Mouse (Mus musculus): ENCODE data around the gene Lgals9. TPM values are rescaled to one million over a fixed set of nuclear protein-coding genes. Genes with fewer than 3 reads are reported as not detected.
"Not testable (repeated sequence)": the region's sequence is repeated elsewhere in the genome, so short reads cannot be mapped to it uniquely, and the experiment has no call there.

The Lgals9 gene
- polyA plus RNA-seq, 1 experiment from 2014 or later: 415 TPM

DNA sequence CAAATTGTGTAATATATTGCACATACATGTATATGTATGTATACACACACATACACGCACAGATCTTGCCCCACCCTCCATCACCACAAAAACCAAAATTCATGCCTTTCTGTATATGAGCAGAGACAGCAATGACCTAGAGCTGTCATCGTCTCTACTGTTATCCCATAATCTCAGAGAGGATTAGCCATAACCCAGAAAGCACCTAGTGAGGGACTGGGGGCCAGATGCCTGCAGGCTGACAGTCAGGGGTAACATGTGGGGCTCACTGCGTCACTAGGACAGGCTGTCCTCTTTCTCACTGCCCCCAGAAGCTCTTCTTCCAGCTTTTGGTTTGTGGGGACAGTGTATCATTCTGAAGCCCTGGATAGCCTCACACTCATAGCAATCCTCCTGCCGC is 17.1 kb upstream of the Lgals9 start:
- Histone ChIP-seq H3K4me3 (ENCODE audit: inconsistent target) (no peak overlapping the region), H3K27ac (no peak overlapping the region), H3K79me2 (ENCODE audit: inconsistent target) (no peaks in the 10 kb centered on the region), H3K36me3 (ENCODE audit: inconsistent target) (no peaks in the 10 kb centered on the region)
- WGBS (ENCODE audit: missing documents): 100% methylated on average over 4 of the region's 4 CpGs

DNA sequence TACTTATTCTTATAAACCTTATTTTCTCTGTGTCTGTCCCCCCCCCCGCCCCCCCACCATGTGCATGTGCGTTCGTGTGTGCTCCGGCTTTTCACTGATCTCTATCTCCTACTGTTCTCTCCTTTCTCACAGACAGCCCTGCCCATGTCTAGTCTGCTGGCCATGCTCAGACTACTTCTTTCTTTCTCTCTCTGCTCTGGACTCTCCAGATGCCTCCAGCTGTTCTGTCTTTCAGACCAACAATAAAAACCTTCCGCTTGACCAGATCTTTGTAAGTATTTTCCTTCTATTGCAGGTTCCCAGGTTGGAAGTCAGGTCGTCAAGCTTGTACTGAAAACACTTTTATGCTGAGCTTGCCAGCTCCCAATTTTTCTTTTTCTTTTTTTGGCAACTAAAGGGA is 14.4 kb upstream of the Lgals9 start:
- H3K79me2 ChIP-seq (ENCODE audit: inconsistent target): no peaks in the 10 kb centered on the region
- no peak overlapping the region for H3K4me3 ChIP-seq (ENCODE audit: inconsistent target)
- 89% methylated on average over 3 of the region's 6 CpGs for WGBS (ENCODE audit: missing documents)
- H3K36me3 ChIP-seq (ENCODE audit: inconsistent target): no peaks in the 10 kb centered on the region
- no peak overlapping the region for H3K27ac ChIP-seq

DNA sequence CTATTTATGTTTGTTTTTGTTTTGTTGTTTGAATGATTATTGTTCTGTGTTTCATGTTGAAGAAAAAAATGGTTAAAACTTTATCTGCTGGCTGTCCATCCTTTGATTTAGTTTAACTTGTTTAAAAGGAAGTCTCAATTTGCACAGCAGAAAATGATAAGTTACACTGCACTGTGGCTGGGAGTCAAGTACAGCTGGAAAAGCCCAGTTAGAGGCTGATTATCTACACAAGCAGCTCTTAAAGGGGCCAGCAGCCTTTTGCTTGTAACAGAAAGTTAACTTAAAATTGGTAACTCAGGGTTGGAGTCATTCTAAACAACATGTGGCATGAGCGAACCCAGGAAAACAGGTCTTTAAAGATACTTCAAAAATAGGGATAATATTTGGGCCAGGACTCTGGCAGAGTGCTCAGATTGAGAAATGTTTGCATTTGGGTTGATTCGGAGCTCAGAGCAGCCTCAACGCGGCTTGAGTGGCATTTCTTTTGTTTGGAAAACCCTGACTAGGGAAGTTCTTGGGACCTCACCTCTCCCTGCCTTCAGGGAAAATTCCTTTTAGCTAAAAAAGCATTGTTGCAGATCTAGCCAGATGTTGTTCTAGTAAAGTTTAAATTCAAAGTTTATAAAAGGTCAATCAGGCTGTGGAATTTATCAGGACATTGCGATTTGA is 6.3 kb upstream of the Lgals9 start:
- H3K79me2 ChIP-seq (ENCODE audit: inconsistent target); H3K27ac ChIP-seq; H3K4me3 ChIP-seq (ENCODE audit: inconsistent target); H3K36me3 ChIP-seq (ENCODE audit: inconsistent target): not testable (repeated sequence)
- 97% methylated on average over 5 of the region's 5 CpGs for WGBS (ENCODE audit: missing documents)

DNA sequence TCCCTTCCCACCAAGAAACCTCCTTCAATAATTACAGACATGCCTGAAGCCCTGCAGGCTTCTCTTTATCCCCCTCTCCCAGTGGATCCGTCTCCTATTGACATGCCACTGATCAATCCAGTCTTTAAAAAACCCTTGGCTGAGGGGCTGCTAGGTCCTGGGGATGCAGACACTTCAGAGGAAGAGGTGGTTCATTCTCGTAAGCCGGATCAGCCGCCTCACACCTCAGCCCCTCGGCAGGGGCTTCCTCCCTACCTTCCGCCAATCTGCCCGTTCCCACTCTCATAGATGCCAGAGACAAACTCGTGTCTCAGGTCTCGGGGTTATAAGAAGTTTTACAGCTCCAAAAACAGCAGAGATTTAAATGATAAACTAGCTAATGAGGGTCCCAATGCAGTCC is 5.3 kb upstream of the Lgals9 start:
- WGBS (ENCODE audit: missing documents): 91% methylated on average over 8 of the region's 9 CpGs

DNA sequence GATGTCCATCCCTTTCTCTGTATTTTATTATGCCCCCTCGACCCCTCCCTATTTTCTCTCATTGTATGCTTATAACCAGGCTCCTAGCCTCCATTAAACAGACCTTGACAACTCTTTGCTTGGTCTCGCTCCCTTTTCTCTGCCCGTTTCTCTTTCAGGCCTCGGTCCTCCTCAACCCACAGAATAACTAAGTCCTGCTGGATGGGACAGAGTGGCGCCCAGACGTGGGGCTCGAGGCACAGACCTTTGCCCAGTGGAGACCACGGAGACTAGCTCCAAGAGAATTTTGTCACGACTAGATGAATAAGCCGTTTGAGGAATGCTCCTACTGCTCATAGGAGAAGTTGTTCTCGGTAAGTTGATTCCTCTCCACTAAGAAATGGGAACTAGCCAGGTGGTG is 4.5 kb upstream of the Lgals9 start:
- H3K79me2 ChIP-seq (ENCODE audit: inconsistent target): peaks cover 12% of the 10 kb centered on the region
- H3K27ac ChIP-seq; H3K36me3 ChIP-seq (ENCODE audit: inconsistent target); H3K4me3 ChIP-seq (ENCODE audit: inconsistent target): not testable (repeated sequence)
- 93% methylated on average over 11 of the region's 11 CpGs for WGBS (ENCODE audit: missing documents)

More for the DNA sequence above, 5.3 kb upstream of the Lgals9 start:
- H3K27ac ChIP-seq: no peak overlapping the region
- no peaks in the 10 kb centered on the region for H3K36me3 ChIP-seq (ENCODE audit: inconsistent target)
- no peak overlapping the region for H3K4me3 ChIP-seq (ENCODE audit: inconsistent target)
- peaks cover 4% of the 10 kb centered on the region; the same call in 1 of the 2 replicates for H3K79me2 ChIP-seq (ENCODE audit: inconsistent target)

DNA sequence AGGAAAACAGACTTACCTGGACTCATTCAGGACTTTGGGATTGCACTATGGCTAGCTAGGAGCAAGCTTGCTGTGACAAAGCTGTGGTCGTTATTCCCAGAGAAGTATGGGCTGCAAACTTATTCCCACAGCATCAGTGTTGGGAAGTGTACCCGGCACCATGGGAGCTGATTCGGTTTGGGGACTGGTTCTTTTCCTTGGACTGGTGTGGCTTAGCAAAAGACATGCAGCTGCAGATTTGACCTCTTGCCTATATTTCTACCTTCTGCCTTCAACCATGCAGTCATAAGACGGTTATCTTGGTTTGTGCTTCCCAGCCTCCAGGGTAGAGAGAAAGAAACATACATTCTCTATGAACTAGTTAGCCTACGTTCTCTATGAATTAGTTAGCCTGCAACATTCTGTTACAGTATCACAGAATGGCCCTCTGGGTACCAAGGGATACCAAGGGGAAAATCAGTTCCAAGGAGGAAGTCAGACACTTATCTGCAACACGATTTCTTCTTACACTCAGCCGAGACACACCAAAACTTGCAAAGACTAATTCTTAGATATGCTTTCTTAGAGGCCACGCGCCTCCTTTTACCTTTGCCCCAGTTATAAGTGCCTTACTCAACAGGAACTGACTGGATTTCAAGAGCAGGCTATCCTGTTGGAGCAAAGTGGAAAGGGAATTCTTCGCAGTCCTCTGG is 1.7 kb upstream of the Lgals9 start:
- no peak overlapping the region for H3K4me3 ChIP-seq (ENCODE audit: inconsistent target)
- H3K36me3 ChIP-seq (ENCODE audit: inconsistent target): no peaks in the 10 kb centered on the region; the same call in 1 of the 2 replicates
- peaks cover 40% of the 10 kb centered on the region for H3K79me2 ChIP-seq (ENCODE audit: inconsistent target)
- WGBS (ENCODE audit: missing documents): 88% methylated on average over 10 of the region's 10 CpGs
- H3K27ac ChIP-seq: no peak overlapping the region

DNA sequence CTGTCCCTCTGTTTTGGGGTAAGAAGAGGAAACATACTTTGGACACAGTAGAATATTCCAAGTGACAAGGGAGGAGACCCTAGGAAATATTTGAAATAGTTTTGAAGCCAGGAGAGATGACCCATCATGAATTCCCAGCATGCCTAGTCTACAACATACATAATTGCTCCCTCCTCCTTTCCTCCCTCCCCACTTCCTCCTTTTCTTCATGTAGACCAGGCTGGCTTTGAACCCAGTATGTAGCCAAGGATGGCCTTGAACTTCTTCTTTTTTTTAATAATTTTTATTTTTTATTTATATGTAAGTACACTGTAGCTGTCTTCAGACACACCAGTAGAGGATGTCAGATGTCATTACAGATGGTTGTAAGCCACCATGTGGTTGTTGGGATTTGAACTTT is 759 bp upstream of the Lgals9 start:
- Histone ChIP-seq H3K36me3 (ENCODE audit: inconsistent target) (no peaks in the 10 kb centered on the region; the same call in 1 of the 2 replicates), H3K27ac (peak overlapping the region; percentile 89), H3K79me2 (ENCODE audit: inconsistent target) (peaks cover 49% of the 10 kb centered on the region), H3K4me3 (ENCODE audit: inconsistent target) (no peak overlapping the region)

DNA sequence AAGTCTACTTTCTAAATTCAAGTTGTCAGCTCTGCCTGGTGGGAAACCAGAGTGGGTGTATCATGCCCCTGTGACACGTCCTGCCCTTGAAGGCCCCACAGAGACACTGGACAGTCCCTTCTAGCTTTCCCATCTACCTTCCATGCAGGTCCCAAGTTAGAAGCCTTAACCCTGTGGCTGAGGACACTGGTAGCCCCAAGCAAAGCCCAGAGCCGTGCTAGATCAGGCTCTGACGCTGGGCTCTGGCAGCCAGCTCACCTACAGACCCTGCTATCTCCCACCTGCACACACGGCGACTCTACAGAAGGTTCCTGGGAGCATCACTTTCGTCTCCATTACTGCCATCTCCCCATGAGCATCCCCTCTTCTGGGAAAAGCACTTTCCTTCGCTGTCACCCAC is 1.2 kb downstream of the Lgals9 start:
- 27% methylated on average over 7 of the region's 7 CpGs for WGBS (ENCODE audit: missing documents)
- Histone ChIP-seq H3K4me3 (ENCODE audit: inconsistent target) (peak overlapping the region; percentile 96), H3K79me2 (ENCODE audit: inconsistent target) (peaks cover 69% of the 10 kb centered on the region), H3K36me3 (ENCODE audit: inconsistent target) (peaks cover 1% of the 10 kb centered on the region; the same call in 1 of the 2 replicates), H3K27ac (peak overlapping the region; percentile 89)

DNA sequence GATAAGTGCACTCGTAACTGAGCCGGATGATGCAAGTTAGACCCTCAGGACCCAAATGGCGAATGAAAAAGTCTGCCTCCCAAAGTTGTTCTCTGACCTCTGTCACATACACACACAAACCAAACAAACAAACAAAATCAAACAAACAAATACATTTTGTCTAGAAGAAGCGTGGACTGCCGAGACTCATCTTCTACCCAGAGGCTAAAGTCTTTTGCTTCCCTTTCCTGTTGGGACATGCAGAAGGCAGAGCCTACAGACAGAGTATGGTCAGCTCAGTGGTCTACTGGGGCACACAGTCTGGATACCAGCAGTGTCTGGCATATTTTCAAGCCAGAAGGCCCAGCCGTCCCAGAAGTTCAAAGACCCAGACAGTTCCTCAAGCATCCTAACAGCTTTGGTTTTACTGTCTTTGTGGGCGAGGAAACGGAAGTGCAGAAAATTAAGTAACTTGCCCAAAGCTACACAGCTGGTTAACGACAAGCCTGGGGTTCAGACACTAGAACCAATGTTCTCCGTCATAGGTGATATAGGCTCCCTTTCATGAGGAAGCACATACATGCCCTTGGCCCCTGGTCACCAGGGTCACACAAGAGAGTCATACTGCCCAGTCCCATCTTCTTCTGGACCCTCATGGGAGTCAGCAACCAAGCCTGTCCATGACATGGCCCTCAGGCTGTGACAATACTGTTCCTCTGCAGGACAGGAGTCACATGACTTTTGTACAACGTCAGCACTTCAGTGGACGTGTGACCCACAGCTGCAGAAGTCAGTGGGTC is 2.0 kb downstream of the Lgals9 start:
- Histone ChIP-seq H3K4me3 (ENCODE audit: inconsistent target) (peak overlapping the region; percentile 96), H3K79me2 (ENCODE audit: inconsistent target) (peaks cover 78% of the 10 kb centered on the region), H3K27ac (peak overlapping the region; percentile 89), H3K36me3 (ENCODE audit: inconsistent target) (peaks cover 10% of the 10 kb centered on the region)
- WGBS (ENCODE audit: missing documents): 6% methylated on average over 12 of the region's 12 CpGs

DNA sequence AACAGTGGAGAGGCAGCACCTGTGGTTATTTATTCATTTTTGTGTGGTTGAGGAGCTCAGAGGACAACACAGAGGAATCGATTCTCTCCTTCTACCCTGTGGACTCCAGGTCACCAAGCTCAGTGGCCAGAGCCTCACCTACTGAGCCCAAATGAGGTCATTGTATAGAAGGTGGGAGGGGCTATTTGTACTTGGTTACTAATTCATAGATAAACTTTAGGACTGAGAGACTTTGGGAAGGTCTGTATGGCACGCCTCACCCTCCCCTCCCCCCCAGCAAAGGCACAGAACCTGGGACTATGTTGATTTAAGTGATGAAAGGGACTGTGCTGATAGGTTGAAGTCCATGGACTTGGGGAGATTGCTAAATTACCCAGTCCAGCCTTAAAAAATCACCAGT is 2.7 kb downstream of the Lgals9 start:
- Histone ChIP-seq H3K36me3 (ENCODE audit: inconsistent target) (peaks cover 16% of the 10 kb centered on the region), H3K79me2 (ENCODE audit: inconsistent target) (peaks cover 84% of the 10 kb centered on the region), H3K4me3 (ENCODE audit: inconsistent target) (peak overlapping the region; percentile 96), H3K27ac (peak overlapping the region; percentile 89)
- WGBS (ENCODE audit: missing documents): 71% methylated on average over 2 of the region's 2 CpGs

DNA sequence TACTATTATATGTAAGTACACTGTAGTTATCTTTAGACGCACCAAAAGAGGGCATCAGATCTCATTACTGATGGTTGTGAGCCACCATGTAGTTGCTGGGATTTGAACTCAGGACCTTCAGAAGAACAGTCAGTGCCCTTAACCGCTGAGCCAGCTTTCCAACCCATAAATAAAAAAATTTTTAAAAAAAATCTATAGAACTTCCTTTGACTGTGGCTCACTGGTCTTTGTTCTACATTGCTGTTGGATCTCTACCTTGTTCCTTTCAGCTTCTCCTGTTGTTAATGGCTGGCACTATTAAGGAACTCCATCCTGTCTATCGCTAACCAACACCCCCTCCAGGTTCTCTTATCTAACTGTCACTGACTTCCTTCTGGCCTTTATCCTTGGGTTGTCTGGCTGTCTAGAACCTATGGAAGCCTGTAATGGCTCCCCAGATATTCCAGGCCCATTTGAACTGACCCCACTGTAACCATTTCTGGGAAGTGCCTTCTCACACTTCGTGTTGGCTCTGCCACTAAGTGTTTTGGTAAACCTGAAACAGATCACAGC is 4.6 kb downstream of the Lgals9 start:
- H3K4me3 ChIP-seq (ENCODE audit: inconsistent target): no peak overlapping the region
- 60% methylated on average over 4 of the region's 4 CpGs for WGBS (ENCODE audit: missing documents)
- H3K79me2 ChIP-seq (ENCODE audit: inconsistent target): peaks cover 100% of the 10 kb centered on the region
- H3K27ac ChIP-seq: no peak overlapping the region
- H3K36me3 ChIP-seq (ENCODE audit: inconsistent target): peaks cover 35% of the 10 kb centered on the region

DNA sequence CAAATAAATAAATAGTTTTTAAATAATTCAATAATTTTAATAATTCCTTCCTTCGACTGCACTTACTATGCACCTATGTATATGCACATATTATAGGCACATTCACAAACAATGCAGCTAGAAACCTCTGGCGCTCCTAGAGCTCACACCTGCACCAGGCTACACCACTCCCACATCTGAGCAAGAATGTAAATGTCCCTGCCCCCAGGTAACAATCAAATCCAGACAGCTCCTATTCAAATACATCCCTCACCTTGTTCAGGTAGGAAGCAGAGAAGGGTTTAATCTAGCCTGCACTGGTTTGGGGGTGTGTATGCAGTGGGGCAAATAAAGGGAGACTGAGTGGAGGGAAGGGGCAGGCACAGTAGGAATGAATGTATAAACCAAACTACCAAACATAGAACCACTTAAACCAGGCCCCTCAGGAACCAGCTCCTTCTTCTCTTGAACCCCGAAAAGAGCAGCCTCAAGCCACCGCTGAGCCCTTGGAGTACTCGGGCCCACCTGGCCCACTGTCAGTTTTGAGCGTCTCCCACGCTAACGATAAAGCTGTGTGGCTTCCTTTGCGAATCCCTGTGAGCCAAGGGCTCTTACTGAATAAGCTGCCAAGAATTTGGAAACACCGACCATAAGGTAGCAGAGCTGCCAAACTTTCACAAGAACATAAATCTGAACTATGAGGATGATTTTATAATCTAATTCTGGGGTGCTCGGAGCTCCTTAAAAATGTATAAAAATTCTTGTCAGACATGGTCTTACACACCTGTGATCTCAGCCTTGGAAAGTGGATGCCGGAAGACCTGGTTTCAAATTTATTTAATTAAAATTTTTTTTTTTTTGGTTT is 6.3 kb downstream of the Lgals9 start:
- Histone ChIP-seq H3K27ac (no peak overlapping the region), H3K36me3 (ENCODE audit: inconsistent target) (peaks cover 53% of the 10 kb centered on the region), H3K79me2 (ENCODE audit: inconsistent target) (peaks cover 100% of the 10 kb centered on the region), H3K4me3 (ENCODE audit: inconsistent target) (no peak overlapping the region)
- 97% methylated on average over 12 of the region's 12 CpGs for WGBS (ENCODE audit: missing documents)

DNA sequence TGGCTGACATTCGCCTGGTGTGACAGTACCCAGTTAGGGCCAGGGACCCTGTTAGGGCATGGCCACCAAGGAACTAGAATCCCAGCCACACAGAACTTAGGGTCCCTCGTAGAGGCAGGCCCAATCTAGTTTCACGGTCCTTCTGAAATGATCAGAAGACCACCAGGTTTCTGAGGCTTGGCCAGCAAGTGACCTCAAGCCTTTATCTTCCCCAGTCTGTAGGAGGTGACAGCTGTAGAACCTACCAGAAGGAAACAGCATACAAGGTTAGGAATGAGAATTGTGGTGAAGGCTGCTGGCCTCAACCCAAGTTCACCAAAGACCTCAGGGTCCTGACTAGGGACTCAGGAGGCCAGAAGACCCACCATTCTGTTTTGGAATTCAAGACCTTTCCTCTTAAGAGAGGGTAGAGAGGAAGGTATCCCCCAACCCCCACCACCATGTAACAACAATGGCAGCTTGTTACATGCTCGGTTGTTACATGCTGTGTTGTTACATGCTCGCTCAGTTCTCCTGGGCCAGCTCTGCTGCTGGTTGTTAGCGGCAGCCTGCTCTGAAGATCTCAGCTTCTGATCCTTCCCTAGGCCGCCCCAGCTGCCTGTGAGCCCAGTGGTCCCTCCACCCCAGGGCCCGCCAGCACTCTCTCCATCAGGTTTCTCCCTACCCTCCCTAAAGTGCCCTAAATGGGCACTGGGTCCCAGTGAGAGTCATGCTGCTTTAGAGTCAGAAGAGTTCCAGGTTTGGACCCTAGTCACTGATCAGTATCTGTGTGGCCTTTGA is 7.8 kb downstream of the Lgals9 start:
- Histone ChIP-seq H3K36me3 (ENCODE audit: inconsistent target) (peaks cover 67% of the 10 kb centered on the region), H3K79me2 (ENCODE audit: inconsistent target) (peaks cover 86% of the 10 kb centered on the region), H3K27ac (no peak overlapping the region), H3K4me3 (ENCODE audit: inconsistent target) (no peak overlapping the region)
- WGBS (ENCODE audit: missing documents): 92% methylated on average over 8 of the region's 8 CpGs

Data from macrophage (primary cell).